Mouse (Mus musculus): ENCODE measurements at regions not wholly inside any gene's neighbourhood (a gene's known extent, or its start where the extent isn't known, plus 50 kb on each side); places are given as distances from the start of the nearest gene placed in this dataset.
A peak's percentile ranks its signal among the peaks of the same experiment; 100 is the strongest.

GRCm38 (mm10) chr6:112210238-112210950 is 63.2 kb upstream of the Lmcd1 start:
- H3K9me3 ChIP-seq (replicated peaks): no peaks in the 10 kb centered on the region
- H3K36me3 ChIP-seq: no peaks in the 10 kb centered on the region
- H3K27ac ChIP-seq (replicated peaks): peak overlapping the region; percentile 72
- peak; percentile 89 for ATAC-seq (ENCODE audit: insufficient number of reproducible peaks, low FRiP score, low TSS enrichment, low read depth)
- H3K9ac ChIP-seq: no peak overlapping the region
- H3K4me1 ChIP-seq: peaks cover 11% of the 10 kb centered on the region
- H3K4me3 ChIP-seq (replicated peaks): no peak overlapping the region
- 22% methylated on average over 8 of the region's 8 CpGs for WGBS
- no peaks in the 10 kb centered on the region for H3K27me3 ChIP-seq
- no peak overlapping the region for H3K4me2 ChIP-seq (replicated peaks)

GRCm38 (mm10) chr6:112216868-112217267 is 56.7 kb upstream of the Lmcd1 start:
- Histone ChIP-seq H3K4me1 (no peaks in the 10 kb centered on the region), H3K9ac (no peak overlapping the region), H3K27me3 (no peaks in the 10 kb centered on the region), H3K4me2 (replicated peaks) (no peak overlapping the region), H3K9me3 (replicated peaks) (no peaks in the 10 kb centered on the region), H3K27ac (replicated peaks) (no peak overlapping the region), H3K36me3 (no peaks in the 10 kb centered on the region), H3K4me3 (replicated peaks) (no peak overlapping the region)
- 79% methylated on average over 3 of the region's 3 CpGs for WGBS
- ATAC-seq (ENCODE audit: insufficient number of reproducible peaks, low FRiP score, low TSS enrichment, low read depth): no peak

GRCm38 (mm10) chr6:112218248-112218647 is 55.3 kb upstream of the Lmcd1 start:
- 64% methylated on average over 1 of the region's 1 CpGs for WGBS
- H3K4me3 ChIP-seq (replicated peaks): no peak overlapping the region

GRCm38 (mm10) chr6:112219641-112220040 is 53.9 kb upstream of the Lmcd1 start:
- 79% methylated on average over 7 of the region's 7 CpGs for whole genome bisulfite sequencing
- no peak overlapping the region for H3K27ac ChIP-seq (replicated peaks)
- H3K4me1 ChIP-seq: 0 out of 2 replicates have a peak, but pooled peaks cover 2% of the 10 kb centered on the region
- ATAC-seq (ENCODE audit: insufficient number of reproducible peaks, low FRiP score, low TSS enrichment, low read depth): no peak
- no peak overlapping the region for H3K4me2 ChIP-seq (replicated peaks)
- no peak overlapping the region for H3K9ac ChIP-seq
- no peaks in the 10 kb centered on the region for H3K36me3 ChIP-seq
- H3K27me3 ChIP-seq: no peaks in the 10 kb centered on the region
- no peaks in the 10 kb centered on the region for H3K9me3 ChIP-seq (replicated peaks)
- no peak overlapping the region for H3K4me3 ChIP-seq (replicated peaks)

More at GRCm38 (mm10) chr6:112218248-112218647, 55.3 kb upstream of the Lmcd1 start:
- H3K9me3 ChIP-seq (replicated peaks): no peaks in the 10 kb centered on the region
- H3K27me3 ChIP-seq: no peaks in the 10 kb centered on the region
- no peak for ATAC-seq (ENCODE audit: insufficient number of reproducible peaks, low FRiP score, low TSS enrichment, low read depth)
- H3K27ac ChIP-seq (replicated peaks): no peak overlapping the region
- H3K9ac ChIP-seq: no peak overlapping the region
- no peaks in the 10 kb centered on the region for H3K4me1 ChIP-seq
- no peaks in the 10 kb centered on the region for H3K36me3 ChIP-seq
- H3K4me2 ChIP-seq (replicated peaks): no peak overlapping the region

- Histone ChIP-seq H3K4me3 (replicated peaks) (no peak overlapping the region), H3K9ac (no peak overlapping the region), H3K4me1 (0 out of 2 replicates have a peak, but pooled peaks cover 2% of the 10 kb centered on the region), H3K36me3 (no peaks in the 10 kb centered on the region), H3K27me3 (no peaks in the 10 kb centered on the region), H3K4me2 (replicated peaks) (no peak overlapping the region), H3K27ac (replicated peaks) (no peak overlapping the region), H3K9me3 (replicated peaks) (no peaks in the 10 kb centered on the region)
- 70% methylated on average over 3 of the region's 3 CpGs for WGBS
- ATAC-seq (ENCODE audit: insufficient number of reproducible peaks, low FRiP score, low TSS enrichment, low read depth): no peak
Observed at GRCm38 (mm10) chr6:112220149-112220548, 53.4 kb upstream of the Lmcd1 start.

GRCm38 (mm10) chr6:112221373-112221772 is 52.2 kb upstream of the Lmcd1 start:
- H3K4me1 ChIP-seq: 0 out of 2 replicates have a peak, but pooled peaks cover 2% of the 10 kb centered on the region
- no peaks in the 10 kb centered on the region for H3K27me3 ChIP-seq
- H3K4me3 ChIP-seq (replicated peaks): no peak overlapping the region
- H3K4me2 ChIP-seq (replicated peaks): no peak overlapping the region
- no peak overlapping the region for H3K27ac ChIP-seq (replicated peaks)
- no peaks in the 10 kb centered on the region for H3K36me3 ChIP-seq
- ATAC-seq (ENCODE audit: insufficient number of reproducible peaks, low FRiP score, low TSS enrichment, low read depth): no peak
- H3K9me3 ChIP-seq (replicated peaks): no peaks in the 10 kb centered on the region
- no peak overlapping the region for H3K9ac ChIP-seq
- WGBS: 65% methylated on average over 2 of the region's 2 CpGs

- 76% methylated on average over 7 of the region's 7 CpGs for WGBS
- no peak for ATAC-seq (ENCODE audit: insufficient number of reproducible peaks, low FRiP score, low TSS enrichment, low read depth)
- H3K36me3 ChIP-seq: no peaks in the 10 kb centered on the region
Observed at GRCm38 (mm10) chr6:112223325-112223724, 50.2 kb upstream of the Lmcd1 start.

More at GRCm38 (mm10) chr6:112223325-112223724, 50.2 kb upstream of the Lmcd1 start:
- Histone ChIP-seq H3K9ac (no peak overlapping the region), H3K4me1 (0 out of 2 replicates have a peak, but pooled peaks cover 2% of the 10 kb centered on the region), H3K4me3 (replicated peaks) (no peak overlapping the region), H3K27me3 (no peaks in the 10 kb centered on the region), H3K9me3 (replicated peaks) (no peaks in the 10 kb centered on the region), H3K27ac (replicated peaks) (no peak overlapping the region), H3K4me2 (replicated peaks) (no peak overlapping the region)
